Mouse (Mus musculus): ENCODE data around the gene Ptpdc1. TPM values are rescaled to one million over a fixed set of nuclear protein-coding genes. Genes with fewer than 3 reads are reported as not detected.

Ptpdc1 gene
- total RNA-seq (2021) = 1 to 10 TPM; 3.7 to 3.8 TPM
- long read RNA-seq, experiment 1, full-length matches to known transcripts = 3 of 4 reads
- long read RNA-seq, experiment 1, partial matches to known transcripts = 0 of 4 reads
- long read RNA-seq, experiment 1, other reads (novel, unspliced or antisense) = 1 of 4 reads
- long read RNA-seq, experiment 2, full-length matches to known transcripts = 4 of 11 reads
- long read RNA-seq, experiment 2, partial matches to known transcripts = 1 of 11 reads
- long read RNA-seq, experiment 2, other reads (novel, unspliced or antisense) = 6 of 11 reads

- DNase-seq (ENCODE audit: low spot score) = peak; percentile 97
These were observed at the start of gene Ptpdc1 for GRCm38 (mm10) chr13:48625433-48626184. Ptpdc1 (minus strand) TSS chr13:48625664.

GRCm38 (mm10) chr13:48674609-48675008, 49.1 kb upstream of the Ptpdc1 start:
- no peak for DNase-seq (ENCODE audit: low spot score)

GRCm38 (mm10) chr13:48672312-48672840, 46.9 kb upstream of the Ptpdc1 start:
- no peak for DNase-seq (ENCODE audit: low spot score)

- DNase-seq (ENCODE audit: low spot score) = no peak
These were observed 43.6 kb upstream of the Ptpdc1 start for GRCm38 (mm10) chr13:48668976-48669534.

GRCm38 (mm10) chr13:48668091-48668975, 42.9 kb upstream of the Ptpdc1 start:
- no peak for DNase-seq (ENCODE audit: low spot score)

GRCm38 (mm10) chr13:48667461-48667860, 42.0 kb upstream of the Ptpdc1 start:
- no peak for DNase-seq (ENCODE audit: low spot score)

- no peak for DNase-seq (ENCODE audit: low spot score)
These were observed 40.5 kb upstream of the Ptpdc1 start for GRCm38 (mm10) chr13:48665656-48666597.

- DNase-seq (ENCODE audit: low spot score) = no peak
These were observed 39.6 kb upstream of the Ptpdc1 start for GRCm38 (mm10) chr13:48664916-48665655.

- DNase-seq (ENCODE audit: low spot score) = no peak
These were observed 38.5 kb upstream of the Ptpdc1 start for GRCm38 (mm10) chr13:48663988-48664339.

GRCm38 (mm10) chr13:48663211-48663987, 37.9 kb upstream of the Ptpdc1 start:
- no peak for DNase-seq (ENCODE audit: low spot score)

- no peak for DNase-seq (ENCODE audit: low spot score)
These were observed 37.1 kb upstream of the Ptpdc1 start, which contains the start of gene Barx1 for GRCm38 (mm10) chr13:48662431-48663143. Barx1 (plus strand) TSS chr13:48662998.

- no peak for DNase-seq (ENCODE audit: low spot score)
These were observed 36.1 kb upstream of the Ptpdc1 start for GRCm38 (mm10) chr13:48661561-48661960.

- no peak for DNase-seq (ENCODE audit: low spot score)
These were observed 35.3 kb upstream of the Ptpdc1 start for GRCm38 (mm10) chr13:48660741-48661140.

- DNase-seq (ENCODE audit: low spot score) = no peak
These were observed 34.8 kb upstream of the Ptpdc1 start for GRCm38 (mm10) chr13:48660221-48660734.

GRCm38 (mm10) chr13:48659254-48660220, 34.1 kb upstream of the Ptpdc1 start:
- DNase-seq (ENCODE audit: low spot score) = no peak

- no peak for DNase-seq (ENCODE audit: low spot score)
These were observed 33.3 kb upstream of the Ptpdc1 start for GRCm38 (mm10) chr13:48658588-48659253.

Data from gastrocnemius, adult 18-20 months (tissue).